Mouse (Mus musculus): ENCODE measurements at regions not wholly inside any gene's neighbourhood (a gene's known extent, or its start where the extent isn't known, plus 50 kb on each side); places are given as distances from the start of the nearest gene placed in this dataset.
A peak's percentile ranks its signal among the peaks of the same experiment; 100 is the strongest.

GRCm38 (mm10) chr9:24899206-24899928 lies 125.3 kb upstream of the Tbx20 start:
- WGBS = 87% methylated on average over 7 of the region's 7 CpGs
- no peak overlapping the region for H3K4me3 ChIP-seq

GRCm38 (mm10) chr9:24903706-24904105 lies 129.6 kb upstream of the Tbx20 start:
- Histone ChIP-seq H3K4me3 (no peak overlapping the region), H3K9ac (no peak overlapping the region), H3K27ac (no peak overlapping the region), H3K9me3 (no peaks in the 10 kb centered on the region), H3K36me3 (replicated peaks) (no peaks in the 10 kb centered on the region), H3K4me2 (no peak overlapping the region), H3K27me3 (replicated peaks) (no peaks in the 10 kb centered on the region), H3K4me1 (peaks cover 4% of the 10 kb centered on the region)
- no peak for ATAC-seq (replicated peaks)
- 76% methylated on average over 5 of the region's 5 CpGs for WGBS

More at GRCm38 (mm10) chr9:24899206-24899928, 125.3 kb upstream of the Tbx20 start:
- no peak overlapping the region for H3K27ac ChIP-seq
- no peaks in the 10 kb centered on the region for H3K4me1 ChIP-seq
- H3K27me3 ChIP-seq (replicated peaks) = no peaks in the 10 kb centered on the region
- no peak for ATAC-seq (replicated peaks)
- H3K36me3 ChIP-seq (replicated peaks) = no peaks in the 10 kb centered on the region
- H3K4me2 ChIP-seq = no peak overlapping the region
- H3K9ac ChIP-seq = no peak overlapping the region
- no peaks in the 10 kb centered on the region for H3K9me3 ChIP-seq

GRCm38 (mm10) chr9:24909086-24909979 lies 135.2 kb upstream of the Tbx20 start:
- no peaks in the 10 kb centered on the region for H3K9me3 ChIP-seq
- no peaks in the 10 kb centered on the region for H3K36me3 ChIP-seq (replicated peaks)
- no peaks in the 10 kb centered on the region for H3K27me3 ChIP-seq (replicated peaks)
- H3K4me1 ChIP-seq = peaks cover 29% of the 10 kb centered on the region
- WGBS = 25% methylated on average over 8 of the region's 8 CpGs
- H3K27ac ChIP-seq = peak overlapping the region; percentile 31
- H3K4me3 ChIP-seq = no peak overlapping the region
- no peak overlapping the region for H3K9ac ChIP-seq
- peak; percentile 92 for ATAC-seq (replicated peaks)
- 0 out of 2 replicates have a peak overlapping the region, but pooled peaks have one; percentile 15 for H3K4me2 ChIP-seq

- no peak overlapping the region for H3K27ac ChIP-seq
- peaks cover 29% of the 10 kb centered on the region for H3K4me1 ChIP-seq
- no peaks in the 10 kb centered on the region for H3K27me3 ChIP-seq (replicated peaks)
- no peak overlapping the region for H3K9ac ChIP-seq
- no peaks in the 10 kb centered on the region for H3K9me3 ChIP-seq
- H3K4me2 ChIP-seq = no peak overlapping the region
- peak; percentile 48; the same call in 1 of the 2 replicates for ATAC-seq (replicated peaks)
- WGBS = 77% methylated on average over 5 of the region's 5 CpGs
- H3K36me3 ChIP-seq (replicated peaks) = no peaks in the 10 kb centered on the region
- no peak overlapping the region for H3K4me3 ChIP-seq
These were observed 136.6 kb upstream of the Tbx20 start for GRCm38 (mm10) chr9:24910738-24911137.

GRCm38 (mm10) chr9:24920031-24920445 lies 145.9 kb upstream of the Tbx20 start:
- no peak for ATAC-seq (replicated peaks)
- no peaks in the 10 kb centered on the region for H3K4me1 ChIP-seq
- 92% methylated on average over 9 of the region's 9 CpGs for WGBS

GRCm38 (mm10) chr9:24922051-24922860 lies 148.2 kb upstream of the Tbx20 start:
- H3K27me3 ChIP-seq (replicated peaks) = no peaks in the 10 kb centered on the region
- H3K4me2 ChIP-seq = no peak overlapping the region
- H3K9ac ChIP-seq = no peak overlapping the region
- 27% methylated on average over 4 of the region's 4 CpGs for WGBS
- ATAC-seq (replicated peaks) = no peak
- no peaks in the 10 kb centered on the region for H3K36me3 ChIP-seq (replicated peaks)
- no peaks in the 10 kb centered on the region for H3K4me1 ChIP-seq
- no peak overlapping the region for H3K4me3 ChIP-seq
- no peaks in the 10 kb centered on the region for H3K9me3 ChIP-seq
- no peak overlapping the region for H3K27ac ChIP-seq

More at GRCm38 (mm10) chr9:24920031-24920445, 145.9 kb upstream of the Tbx20 start:
- no peaks in the 10 kb centered on the region for H3K36me3 ChIP-seq (replicated peaks)
- H3K27ac ChIP-seq = no peak overlapping the region
- H3K9ac ChIP-seq = no peak overlapping the region
- no peaks in the 10 kb centered on the region for H3K9me3 ChIP-seq
- H3K27me3 ChIP-seq (replicated peaks) = no peaks in the 10 kb centered on the region
- H3K4me3 ChIP-seq = no peak overlapping the region
- no peak overlapping the region for H3K4me2 ChIP-seq

GRCm38 (mm10) chr9:24923514-24923913 lies 149.4 kb upstream of the Tbx20 start:
- ATAC-seq (replicated peaks) = no peak
- H3K4me2 ChIP-seq = no peak overlapping the region
- H3K27me3 ChIP-seq (replicated peaks) = no peaks in the 10 kb centered on the region
- no peaks in the 10 kb centered on the region for H3K36me3 ChIP-seq (replicated peaks)
- WGBS = 94% methylated on average over 5 of the region's 5 CpGs
- no peak overlapping the region for H3K27ac ChIP-seq
- no peaks in the 10 kb centered on the region for H3K9me3 ChIP-seq
- H3K4me1 ChIP-seq = no peaks in the 10 kb centered on the region
- H3K9ac ChIP-seq = no peak overlapping the region
- H3K4me3 ChIP-seq = no peak overlapping the region

- no peaks in the 10 kb centered on the region for H3K27me3 ChIP-seq (replicated peaks)
- no peaks in the 10 kb centered on the region for H3K9me3 ChIP-seq
- no peak overlapping the region for H3K4me3 ChIP-seq
- H3K36me3 ChIP-seq (replicated peaks) = no peaks in the 10 kb centered on the region
- 55% methylated on average over 3 of the region's 3 CpGs for WGBS
- ATAC-seq (replicated peaks) = no peak
- H3K4me1 ChIP-seq = no peaks in the 10 kb centered on the region
- H3K4me2 ChIP-seq = no peak overlapping the region
- H3K9ac ChIP-seq = no peak overlapping the region
- no peak overlapping the region for H3K27ac ChIP-seq
These were observed 151.5 kb upstream of the Gm10181 start for GRCm38 (mm10) chr9:24937731-24938130.

- no peaks in the 10 kb centered on the region for H3K4me1 ChIP-seq
- no peaks in the 10 kb centered on the region for H3K36me3 ChIP-seq (replicated peaks)
- 80% methylated on average over 5 of the region's 5 CpGs for WGBS
- H3K4me2 ChIP-seq = no peak overlapping the region
- H3K9ac ChIP-seq = no peak overlapping the region
- ATAC-seq (replicated peaks) = no peak
- H3K27me3 ChIP-seq (replicated peaks) = no peaks in the 10 kb centered on the region
- H3K4me3 ChIP-seq = no peak overlapping the region
- H3K9me3 ChIP-seq = no peaks in the 10 kb centered on the region
- no peak overlapping the region for H3K27ac ChIP-seq
These were observed 146.3 kb upstream of the Gm10181 start for GRCm38 (mm10) chr9:24942943-24943342.

GRCm38 (mm10) chr9:24943830-24944229 lies 145.4 kb upstream of the Gm10181 start:
- no peak overlapping the region for H3K4me3 ChIP-seq
- H3K27ac ChIP-seq = no peak overlapping the region
- no peak overlapping the region for H3K9ac ChIP-seq
- H3K27me3 ChIP-seq (replicated peaks) = no peaks in the 10 kb centered on the region
- H3K36me3 ChIP-seq (replicated peaks) = no peaks in the 10 kb centered on the region
- no peaks in the 10 kb centered on the region for H3K9me3 ChIP-seq
- no peaks in the 10 kb centered on the region for H3K4me1 ChIP-seq
- ATAC-seq (replicated peaks) = no peak
- 16% methylated on average over 6 of the region's 6 CpGs for WGBS
- H3K4me2 ChIP-seq = no peak overlapping the region

GRCm38 (mm10) chr9:24952516-24952915 lies 136.7 kb upstream of the Gm10181 start:
- ATAC-seq (replicated peaks) = no peak
- Histone ChIP-seq H3K9me3 (no peaks in the 10 kb centered on the region), H3K27me3 (replicated peaks) (no peaks in the 10 kb centered on the region), H3K4me3 (no peak overlapping the region), H3K4me1 (no peaks in the 10 kb centered on the region), H3K36me3 (replicated peaks) (no peaks in the 10 kb centered on the region), H3K4me2 (no peak overlapping the region), H3K9ac (no peak overlapping the region), H3K27ac (no peak overlapping the region)
- WGBS = 45% methylated on average over 23 of the region's 23 CpGs

GRCm38 (mm10) chr9:24955641-24956040 lies 133.6 kb upstream of the Gm10181 start:
- Histone ChIP-seq H3K27me3 (replicated peaks) (no peaks in the 10 kb centered on the region), H3K36me3 (replicated peaks) (no peaks in the 10 kb centered on the region), H3K9ac (no peak overlapping the region), H3K4me2 (no peak overlapping the region), H3K4me1 (no peaks in the 10 kb centered on the region), H3K27ac (no peak overlapping the region), H3K4me3 (no peak overlapping the region), H3K9me3 (no peaks in the 10 kb centered on the region)
- WGBS = 56% methylated on average over 5 of the region's 5 CpGs
- ATAC-seq (replicated peaks) = no peak
